Mouse (Mus musculus): ENCODE measurements around the gene Tcf12. TPM values are rescaled to one million over a fixed set of nuclear protein-coding genes. Genes with fewer than 3 reads are reported as not detected.

Gene Tcf12
- polyA plus RNA-seq, 1 experiment from 2014 or later = 94.8 TPM

- no peaks in the 10 kb centered on the region for H3K27me3 ChIP-seq (ENCODE audit: control insufficient read depth, insufficient read depth, low read length)
- H3K9me3 ChIP-seq (ENCODE audit: control insufficient read depth, low read length) = no peaks in the 10 kb centered on the region
- no peak overlapping the region for H3K4me2 ChIP-seq (replicated peaks)
- no peak overlapping the region for H3K9ac ChIP-seq
- no peak overlapping the region for H3K27ac ChIP-seq
- H3K4me1 ChIP-seq (replicated peaks; ENCODE audit: control insufficient read depth, insufficient read depth, low read length) = no peaks in the 10 kb centered on the region
- no peak overlapping the region for H3K4me3 ChIP-seq (replicated peaks; ENCODE audit: low read length)
- no peak for ATAC-seq (ENCODE audit: low FRiP score)
- no peak for DNase-seq (ENCODE audit: low spot score)
- 86% methylated on average over 4 of the region's 4 CpGs for WGBS
- no peaks in the 10 kb centered on the region for H3K36me3 ChIP-seq (replicated peaks; ENCODE audit: control insufficient read depth, insufficient read depth)
Observed at GRCm38 (mm10) chr9:72014585-72015381, 96.9 kb downstream of the Tcf12 start.

DNA sequence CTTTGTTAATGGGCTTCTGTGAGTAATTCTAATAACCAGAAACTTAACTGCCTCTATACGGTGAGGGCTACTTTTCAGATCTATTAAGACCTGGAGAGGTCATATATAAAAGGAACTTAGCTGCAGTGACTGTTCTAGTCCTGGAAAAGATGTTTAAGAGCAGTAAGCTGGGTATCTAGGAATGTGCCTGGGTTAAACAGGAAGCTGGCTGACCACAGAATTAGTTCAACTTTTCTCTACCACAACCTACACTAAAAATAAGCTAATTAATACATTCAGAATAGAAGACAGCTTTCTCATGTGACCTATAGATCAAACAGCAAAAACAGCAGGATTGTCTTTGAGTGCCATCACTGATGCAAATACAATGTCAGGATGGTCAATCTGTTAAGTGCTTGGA, 98.1 kb downstream of the Tcf12 start:
- 81% methylated on average over 1 of the region's 1 CpGs for WGBS
- Histone ChIP-seq H3K36me3 (replicated peaks; ENCODE audit: control insufficient read depth, insufficient read depth) (no peaks in the 10 kb centered on the region), H3K27me3 (ENCODE audit: control insufficient read depth, insufficient read depth, low read length) (no peaks in the 10 kb centered on the region), H3K4me2 (replicated peaks) (no peak overlapping the region), H3K27ac (no peak overlapping the region), H3K9me3 (ENCODE audit: control insufficient read depth, low read length) (no peaks in the 10 kb centered on the region), H3K4me3 (replicated peaks; ENCODE audit: low read length) (no peak overlapping the region), H3K4me1 (replicated peaks; ENCODE audit: control insufficient read depth, insufficient read depth, low read length) (no peaks in the 10 kb centered on the region), H3K9ac (no peak overlapping the region)
- ATAC-seq (ENCODE audit: low FRiP score) = no peak
- no peak for DNase-seq (ENCODE audit: low spot score)

- Histone ChIP-seq H3K4me3 (replicated peaks; ENCODE audit: low read length) (no peak overlapping the region), H3K4me1 (replicated peaks; ENCODE audit: control insufficient read depth, insufficient read depth, low read length) (no peaks in the 10 kb centered on the region), H3K27me3 (ENCODE audit: control insufficient read depth, insufficient read depth, low read length) (no peaks in the 10 kb centered on the region), H3K9ac (no peak overlapping the region), H3K36me3 (replicated peaks; ENCODE audit: control insufficient read depth, insufficient read depth) (no peaks in the 10 kb centered on the region), H3K27ac (no peak overlapping the region), H3K9me3 (ENCODE audit: control insufficient read depth, low read length) (no peaks in the 10 kb centered on the region), H3K4me2 (replicated peaks) (no peak overlapping the region)
- WGBS = 71% methylated on average over 1 of the region's 1 CpGs
- no peak for ATAC-seq (ENCODE audit: low FRiP score)
- DNase-seq (ENCODE audit: low spot score) = no peak
Observed at GRCm38 (mm10) chr9:72008634-72009033, 103.0 kb downstream of the Tcf12 start.

DNA sequence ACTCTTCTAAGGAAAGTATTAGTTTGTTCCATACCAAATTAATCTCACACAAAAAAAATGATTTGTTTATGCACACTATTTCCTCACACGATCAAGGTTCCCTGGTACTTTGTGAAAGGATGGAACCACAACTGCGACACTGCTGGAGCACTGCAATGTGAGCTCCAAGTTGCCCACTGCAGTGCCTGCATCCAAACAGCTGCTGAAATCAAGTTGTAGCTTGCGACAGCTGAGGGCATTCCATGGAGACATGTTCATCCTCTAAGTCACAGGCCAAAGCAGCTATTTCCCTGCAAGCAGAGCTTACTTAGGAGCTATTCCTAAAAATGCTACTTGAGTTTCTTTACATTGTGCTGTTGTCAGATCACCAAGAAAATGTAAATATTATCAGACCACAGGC, 120.5 kb downstream of the Tcf12 start:
- Histone ChIP-seq H3K4me3 (replicated peaks; ENCODE audit: low read length) (no peak overlapping the region), H3K9me3 (ENCODE audit: control insufficient read depth, low read length) (no peaks in the 10 kb centered on the region), H3K27me3 (ENCODE audit: control insufficient read depth, insufficient read depth, low read length) (no peaks in the 10 kb centered on the region), H3K36me3 (replicated peaks; ENCODE audit: control insufficient read depth, insufficient read depth) (no peaks in the 10 kb centered on the region), H3K9ac (no peak overlapping the region), H3K4me2 (replicated peaks) (no peak overlapping the region), H3K27ac (no peak overlapping the region), H3K4me1 (replicated peaks; ENCODE audit: control insufficient read depth, insufficient read depth, low read length) (peaks cover 6% of the 10 kb centered on the region; the same call in 1 of the 2 replicates)
- 80% methylated on average over 3 of the region's 3 CpGs for WGBS
- ATAC-seq (ENCODE audit: low FRiP score) (no peak), DNase-seq (ENCODE audit: low spot score) (no peak)

GRCm38 (mm10) chr9:71990376-71990775, 121.3 kb downstream of the Tcf12 start:
- Histone ChIP-seq H3K27ac (no peak overlapping the region), H3K9ac (no peak overlapping the region), H3K27me3 (ENCODE audit: control insufficient read depth, insufficient read depth, low read length) (no peaks in the 10 kb centered on the region), H3K4me3 (replicated peaks; ENCODE audit: low read length) (no peak overlapping the region), H3K9me3 (ENCODE audit: control insufficient read depth, low read length) (no peaks in the 10 kb centered on the region), H3K4me1 (replicated peaks; ENCODE audit: control insufficient read depth, insufficient read depth, low read length) (peaks cover 6% of the 10 kb centered on the region; the same call in 1 of the 2 replicates), H3K36me3 (replicated peaks; ENCODE audit: control insufficient read depth, insufficient read depth) (no peaks in the 10 kb centered on the region), H3K4me2 (replicated peaks) (no peak overlapping the region)
- DNase-seq (ENCODE audit: low spot score) (no peak), ATAC-seq (ENCODE audit: low FRiP score) (no peak)
- WGBS = 42% methylated on average over 1 of the region's 1 CpGs

GRCm38 (mm10) chr9:71989663-71990062, 122.0 kb downstream of the Tcf12 start:
- Histone ChIP-seq H3K27me3 (ENCODE audit: control insufficient read depth, insufficient read depth, low read length) (no peaks in the 10 kb centered on the region), H3K27ac (no peak overlapping the region), H3K36me3 (replicated peaks; ENCODE audit: control insufficient read depth, insufficient read depth) (no peaks in the 10 kb centered on the region), H3K4me1 (replicated peaks; ENCODE audit: control insufficient read depth, insufficient read depth, low read length) (peaks cover 6% of the 10 kb centered on the region; the same call in 1 of the 2 replicates), H3K9ac (no peak overlapping the region), H3K9me3 (ENCODE audit: control insufficient read depth, low read length) (no peaks in the 10 kb centered on the region), H3K4me3 (replicated peaks; ENCODE audit: low read length) (no peak overlapping the region), H3K4me2 (replicated peaks) (no peak overlapping the region)
- DNase-seq (ENCODE audit: low spot score) = no peak
- no peak for ATAC-seq (ENCODE audit: low FRiP score)
- 81% methylated on average over 1 of the region's 1 CpGs for WGBS

GRCm38 (mm10) chr9:71986716-71987115, 125.0 kb downstream of the Tcf12 start:
- Histone ChIP-seq H3K27ac (no peak overlapping the region), H3K36me3 (replicated peaks; ENCODE audit: control insufficient read depth, insufficient read depth) (no peaks in the 10 kb centered on the region), H3K27me3 (ENCODE audit: control insufficient read depth, insufficient read depth, low read length) (no peaks in the 10 kb centered on the region), H3K4me1 (replicated peaks; ENCODE audit: control insufficient read depth, insufficient read depth, low read length) (peaks cover 6% of the 10 kb centered on the region; the same call in 1 of the 2 replicates), H3K9me3 (ENCODE audit: control insufficient read depth, low read length) (no peaks in the 10 kb centered on the region), H3K4me2 (replicated peaks) (no peak overlapping the region), H3K9ac (no peak overlapping the region), H3K4me3 (replicated peaks; ENCODE audit: low read length) (no peak overlapping the region)
- no peak for ATAC-seq (ENCODE audit: low FRiP score)
- 100% methylated on average over 2 of the region's 2 CpGs for WGBS
- no peak for DNase-seq (ENCODE audit: low spot score)

DNA sequence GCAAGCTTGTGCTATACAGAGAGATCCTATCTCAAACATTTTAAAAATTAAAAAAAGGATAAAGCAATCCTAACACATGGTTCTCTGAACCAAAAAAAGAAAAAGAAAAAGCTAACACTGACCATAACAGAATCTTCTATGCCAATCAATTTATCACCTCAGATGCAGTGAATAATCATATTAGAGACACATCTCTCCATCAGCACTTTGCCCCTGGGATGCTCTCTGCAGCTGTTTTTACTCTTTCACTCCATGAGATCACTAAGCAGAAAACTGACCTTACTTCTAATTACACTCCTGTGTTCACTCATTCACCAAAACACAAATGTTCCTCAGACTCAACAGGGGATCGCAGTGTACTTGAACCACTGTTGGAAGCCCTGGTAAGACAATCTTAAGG, 128.8 kb downstream of the Tcf12 start:
- Histone ChIP-seq H3K4me1 (replicated peaks; ENCODE audit: control insufficient read depth, insufficient read depth, low read length) (peaks cover 7% of the 10 kb centered on the region; the same call in 1 of the 2 replicates), H3K4me2 (replicated peaks) (no peak overlapping the region), H3K9me3 (ENCODE audit: control insufficient read depth, low read length) (no peaks in the 10 kb centered on the region), H3K4me3 (replicated peaks; ENCODE audit: low read length) (no peak overlapping the region), H3K27me3 (ENCODE audit: control insufficient read depth, insufficient read depth, low read length) (no peaks in the 10 kb centered on the region), H3K36me3 (replicated peaks; ENCODE audit: control insufficient read depth, insufficient read depth) (no peaks in the 10 kb centered on the region), H3K9ac (no peak overlapping the region), H3K27ac (no peak overlapping the region)
- no peak for ATAC-seq (ENCODE audit: low FRiP score)
- 79% methylated on average over 1 of the region's 1 CpGs for WGBS
- no peak for DNase-seq (ENCODE audit: low spot score)

DNA sequence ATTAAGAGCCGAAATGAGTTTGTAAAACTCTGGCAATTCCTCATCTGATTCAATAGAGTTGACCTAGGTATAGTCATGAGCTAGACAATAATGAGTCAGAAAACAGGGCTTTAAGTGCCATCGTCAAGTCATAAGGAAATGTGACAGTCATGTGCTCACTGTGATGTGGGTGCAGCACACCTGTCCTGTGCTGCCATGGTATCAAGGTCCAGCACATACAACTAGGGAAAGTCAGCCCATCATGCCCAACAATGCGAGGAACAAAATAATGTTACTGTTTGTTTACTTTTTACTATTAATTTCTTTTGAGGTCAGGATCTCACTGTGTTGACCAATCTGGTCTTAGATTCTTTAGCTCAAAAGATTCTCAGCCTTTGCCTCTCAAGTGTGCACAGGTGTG, 130.6 kb downstream of the Tcf12 start:
- Histone ChIP-seq H3K27ac (no peak overlapping the region), H3K27me3 (ENCODE audit: control insufficient read depth, insufficient read depth, low read length) (no peaks in the 10 kb centered on the region), H3K9me3 (ENCODE audit: control insufficient read depth, low read length) (no peaks in the 10 kb centered on the region), H3K4me3 (replicated peaks; ENCODE audit: low read length) (no peak overlapping the region), H3K36me3 (replicated peaks; ENCODE audit: control insufficient read depth, insufficient read depth) (no peaks in the 10 kb centered on the region), H3K4me1 (replicated peaks; ENCODE audit: control insufficient read depth, insufficient read depth, low read length) (peaks cover 18% of the 10 kb centered on the region), H3K4me2 (replicated peaks) (no peak overlapping the region), H3K9ac (no peak overlapping the region)
- WGBS = 97% methylated on average over 3 of the region's 3 CpGs
- no peak for ATAC-seq (ENCODE audit: low FRiP score)
- no peak for DNase-seq (ENCODE audit: low spot score)
